Mouse (Mus musculus) E14TG2a.4 (cell line): ENCODE data around the gene Vasp.

Experiments
- H3K27me3 ChIP-seq: 2 replicates; pipeline ENCODE4 v1.6.1; 2014; ENCODE audit warnings: low read length, control low read depth; ENCODE audit not compliant: insufficient read depth
- H3K36me3 ChIP-seq: 2 replicates; pipeline ENCODE4 v1.6.1; 2014; ENCODE audit warnings: low read length, control low read depth; ENCODE audit not compliant: insufficient read depth
- H3K4me1 ChIP-seq: replicated peaks from 2 replicates; pipeline ENCODE4 v1.6.1; 2014; ENCODE audit warnings: low read depth, low read length, control low read depth
- H3K4me3 ChIP-seq: replicated peaks from 2 replicates; pipeline ENCODE4 v1.5.1; 2014; ENCODE audit warnings: mild to moderate bottlenecking, low read length
- H3K9me3 ChIP-seq: 2 replicates; pipeline ENCODE4 v1.6.1; 2014; ENCODE audit warnings: low read length, control low read depth
- CTCF ChIP-seq: conservative IDR thresholded peaks from 2 replicates; pipeline ENCODE4 v1.5.1; 2014; ENCODE audit warnings: low read length
- NANOG ChIP-seq: IDR thresholded peaks from 2 replicates; pipeline ENCODE4 v1.6.1; 2014; ENCODE audit warnings: borderline replicate concordance, low read length, mixed read lengths
- POU5F1 ChIP-seq: IDR thresholded peaks from 2 replicates; pipeline ENCODE4 v1.6.1; 2014; ENCODE audit warnings: low read length, borderline replicate concordance

The Vasp gene

GRCm38 (mm10) chr7:19230041-19230580 lies 41.5 kb downstream of the Vasp start:
- TF ChIP-seq CTCF (no peak), NANOG (no peak), POU5F1 (no peak)
- no peaks in the 10 kb centered on the region for H3K27me3 ChIP-seq
- H3K9me3 ChIP-seq = no peaks in the 10 kb centered on the region
- peaks cover 49% of the 10 kb centered on the region for H3K36me3 ChIP-seq
- peaks cover 71% of the 10 kb centered on the region for H3K4me1 ChIP-seq
- no peak overlapping the region for H3K4me3 ChIP-seq

GRCm38 (mm10) chr7:19229404-19229803 lies 42.2 kb downstream of the Vasp start:
- Histone ChIP-seq H3K4me1 (peaks cover 71% of the 10 kb centered on the region), H3K9me3 (no peaks in the 10 kb centered on the region), H3K36me3 (peaks cover 50% of the 10 kb centered on the region), H3K4me3 (peak overlapping the region; percentile 90), H3K27me3 (no peaks in the 10 kb centered on the region)
- TF ChIP-seq CTCF = no peak
- TF ChIP-seq NANOG = no peak
- TF ChIP-seq POU5F1 = no peak

- no peak for TF ChIP-seq CTCF
- TF ChIP-seq NANOG = no peak
- TF ChIP-seq POU5F1 = no peak
- Histone ChIP-seq H3K36me3 (peaks cover 55% of the 10 kb centered on the region), H3K27me3 (no peaks in the 10 kb centered on the region), H3K4me1 (peaks cover 76% of the 10 kb centered on the region), H3K9me3 (no peaks in the 10 kb centered on the region), H3K4me3 (peak overlapping the region; percentile 90)
These were observed 42.8 kb downstream of the Vasp start for GRCm38 (mm10) chr7:19228793-19229148.

- Histone ChIP-seq H3K27me3 (no peaks in the 10 kb centered on the region), H3K9me3 (no peaks in the 10 kb centered on the region), H3K36me3 (peaks cover 57% of the 10 kb centered on the region), H3K4me1 (peaks cover 80% of the 10 kb centered on the region), H3K4me3 (peak within 1 kb of the TSS; percentile 90)
- TF ChIP-seq NANOG = no peak
- no peak for TF ChIP-seq CTCF
- TF ChIP-seq POU5F1 = no peak
These were observed 43.5 kb downstream of the Vasp start, which contains the start of gene Opa3 for GRCm38 (mm10) chr7:19227883-19228792. TSS of gene Opa3 (plus strand) at chr7:19228334.

- no peaks in the 10 kb centered on the region for H3K9me3 ChIP-seq
- peaks cover 80% of the 10 kb centered on the region for H3K4me1 ChIP-seq
- TF ChIP-seq POU5F1 = no peak
- no peak for TF ChIP-seq CTCF
- no peak for TF ChIP-seq NANOG
- peak overlapping the region; percentile 89 for H3K4me3 ChIP-seq
- H3K27me3 ChIP-seq = no peaks in the 10 kb centered on the region
- peaks cover 52% of the 10 kb centered on the region for H3K36me3 ChIP-seq
These were observed 44.5 kb downstream of the Vasp start for GRCm38 (mm10) chr7:19226817-19227797.

GRCm38 (mm10) chr7:19224933-19225332 lies 46.7 kb downstream of the Vasp start:
- H3K9me3 ChIP-seq = no peaks in the 10 kb centered on the region
- no peak for TF ChIP-seq CTCF
- no peak for TF ChIP-seq NANOG
- no peak for TF ChIP-seq POU5F1
- H3K4me1 ChIP-seq = peaks cover 64% of the 10 kb centered on the region
- H3K36me3 ChIP-seq = peaks cover 34% of the 10 kb centered on the region
- H3K4me3 ChIP-seq = no peak overlapping the region
- no peaks in the 10 kb centered on the region for H3K27me3 ChIP-seq

- H3K36me3 ChIP-seq = peaks cover 38% of the 10 kb centered on the region
- no peaks in the 10 kb centered on the region for H3K27me3 ChIP-seq
- H3K4me1 ChIP-seq = peaks cover 66% of the 10 kb centered on the region
- H3K4me3 ChIP-seq = peak overlapping the region; percentile 64
- peaks cover 7% of the 10 kb centered on the region; the same call in 1 of the 2 replicates for H3K9me3 ChIP-seq
- TF ChIP-seq POU5F1 (no peak), CTCF (no peak), NANOG (no peak)
These were observed 48.7 kb downstream of the Vasp start for GRCm38 (mm10) chr7:19222875-19223274.
